Mouse (Mus musculus) CH12.LX (cell line): ENCODE results near the gene Wdr78. TPM values are rescaled to one million over a fixed set of nuclear protein-coding genes. Genes with fewer than 3 reads are reported as not detected.

Source experiments
- DNase-seq: peaks from one replicate; pipeline ENCODE4 v3.0.0-alpha.2; 2013; ENCODE audit errors: extremely low read depth
- H3K27ac ChIP-seq: 2 replicates; pipeline ENCODE4 v1.5.1; 2012; ENCODE audit warnings: low read depth, mild to moderate bottlenecking, control low read depth, moderate library complexity; ENCODE audit not compliant: insufficient read depth
- H3K27me3 ChIP-seq: replicated peaks from 2 replicates; pipeline ENCODE3; 2012; ENCODE audit warnings: inconsistent platforms
- H3K36me3 ChIP-seq, 2 experiments: replicated peaks in 1 of 2; 2 replicates each; pipeline versions ENCODE3 to v1.6.1; 2012; ENCODE audit warnings: inconsistent platforms in 1 of 2, low read length in 1 of 2, mild to moderate bottlenecking in 1 of 2, mixed read lengths in 1 of 2, moderate library complexity in 1 of 2; ENCODE audit not compliant: control insufficient read depth in 1 of 2, insufficient read depth in 1 of 2
- H3K4me1 ChIP-seq, 2 experiments: 2 replicates each; pipeline ENCODE4 v1.6.1; 2012; ENCODE audit warnings: inconsistent platforms in 1 of 2, moderate library complexity in 1 of 2; ENCODE audit not compliant: insufficient read depth in 2 of 2, control insufficient read depth in 1 of 2
- H3K4me2 ChIP-seq: 2 replicates; pipeline ENCODE4 v1.6.1; 2012; ENCODE audit warnings: low read depth, mild to moderate bottlenecking, control low read depth; ENCODE audit not compliant: poor library complexity, insufficient read depth, severe bottlenecking
- H3K4me3 ChIP-seq, 3 experiments: fragments of 150-350 bp in 1 of 3; sonication (generic) in 1 of 3; replicated peaks in 1 of 3; 2 replicates each; pipeline versions ENCODE3 to v1.5.1; 2011 to 2012; ENCODE audit warnings: low read depth in 2 of 3, low read length in 2 of 3, mild to moderate bottlenecking in 2 of 3, moderate library complexity in 2 of 3, control low read depth in 1 of 3, improper control_type of control experiment in 1 of 3, inconsistent platforms in 1 of 3, mixed read lengths in 1 of 3; ENCODE audit not compliant: poor library complexity in 1 of 3
- H3K79me2 ChIP-seq: replicated peaks from 2 replicates; pipeline ENCODE4 v1.6.1; 2012; ENCODE audit warnings: mild to moderate bottlenecking, moderate library complexity; ENCODE audit not compliant: control insufficient read depth, poor library complexity, insufficient read depth, severe bottlenecking; ENCODE audit errors: extremely low read depth
- H3K9ac ChIP-seq: 2 replicates; pipeline ENCODE4 v1.6.1; 2012; ENCODE audit warnings: low read depth, mild to moderate bottlenecking, control low read depth, moderate library complexity; ENCODE audit not compliant: insufficient read depth
- H3K9me3 ChIP-seq: replicated peaks from 2 replicates; pipeline ENCODE3; 2012; ENCODE audit warnings: low read length, inconsistent platforms, mixed read lengths
- CHD1 ChIP-seq: IDR thresholded peaks from 2 replicates; pipeline ENCODE4 v1.6.1; 2012; ENCODE audit warnings: low read depth, low read length, improper control_type of control experiment, inconsistent platforms
- CHD2 ChIP-seq: IDR thresholded peaks from 2 replicates; pipeline ENCODE4 v1.6.1; 2011; ENCODE audit warnings: low read length, improper control_type of control experiment
- ELF1 ChIP-seq: IDR thresholded peaks from 2 replicates; pipeline ENCODE4 v1.6.1; 2014; ENCODE audit warnings: low read depth, mild to moderate bottlenecking, inconsistent platforms, low read length, improper control_type of control experiment
- EP300 ChIP-seq: IDR thresholded peaks from 2 replicates; pipeline ENCODE4 v1.6.1; 2011; ENCODE audit warnings: low read length, improper control_type of control experiment
- HCFC1 ChIP-seq: IDR thresholded peaks from 2 replicates; pipeline ENCODE4 v1.6.1; 2012; ENCODE audit warnings: low read depth, mild to moderate bottlenecking, inconsistent platforms, low read length, improper control_type of control experiment
- JUN ChIP-seq: IDR thresholded peaks from 2 replicates; pipeline ENCODE4 v1.6.1; 2011; ENCODE audit warnings: low read depth, mild to moderate bottlenecking, low read length, improper control_type of control experiment, moderate library complexity; ENCODE audit not compliant: insufficient read depth
- JUND ChIP-seq: conservative IDR thresholded peaks from 2 replicates; pipeline ENCODE4 v1.6.1; 2011; ENCODE audit warnings: low read depth, low read length, improper control_type of control experiment
- MAX ChIP-seq: IDR thresholded peaks from 2 replicates; pipeline ENCODE4 v1.6.1; 2011; ENCODE audit warnings: low read length, improper control_type of control experiment
- MEF2A ChIP-seq: IDR thresholded peaks from 2 replicates; pipeline ENCODE4 v1.6.1; 2014; ENCODE audit warnings: low read depth, mild to moderate bottlenecking, inconsistent platforms, low read length, improper control_type of control experiment, borderline replicate concordance
- MXI1 ChIP-seq: IDR thresholded peaks from 2 replicates; pipeline ENCODE4 v1.6.1; 2011; ENCODE audit warnings: mild to moderate bottlenecking, low read depth, low read length, improper control_type of control experiment
- NELFE ChIP-seq: IDR thresholded peaks from 2 replicates; pipeline ENCODE4 v1.6.1; 2011; ENCODE audit warnings: low read depth, low read length, improper control_type of control experiment
- PAX5 ChIP-seq: IDR thresholded peaks from 2 replicates; pipeline ENCODE4 v1.6.1; 2012; ENCODE audit warnings: low read length, inconsistent platforms, mixed read lengths
- POLR2A ChIP-seq: IDR thresholded peaks from 2 replicates; pipeline ENCODE4 v1.6.1; 2011; ENCODE audit warnings: low read depth, mild to moderate bottlenecking, improper control_type of control experiment, low read length
- POLR2AphosphoS2 ChIP-seq: IDR thresholded peaks from 2 replicates; pipeline ENCODE4 v1.6.1; 2011; ENCODE audit warnings: low read depth, low read length, improper control_type of control experiment
- RAD21 ChIP-seq: IDR thresholded peaks from 2 replicates; pipeline ENCODE4 v1.6.1; 2011; ENCODE audit warnings: low read depth, mild to moderate bottlenecking, low read length, improper control_type of control experiment, moderate library complexity
- TBP ChIP-seq: conservative IDR thresholded peaks from 2 replicates; pipeline ENCODE4 v1.6.1; 2011; ENCODE audit warnings: low read depth, low read length, improper control_type of control experiment
- TCF12 ChIP-seq: IDR thresholded peaks from 2 replicates; pipeline ENCODE4 v1.6.1; 2014; ENCODE audit warnings: low read depth, mild to moderate bottlenecking, inconsistent platforms, low read length, improper control_type of control experiment
- UBTF ChIP-seq: IDR thresholded peaks from 2 replicates; pipeline ENCODE4 v1.6.1; 2012; ENCODE audit warnings: low read depth, mild to moderate bottlenecking, inconsistent platforms, low read length, improper control_type of control experiment, moderate library complexity
- USF2 ChIP-seq: conservative IDR thresholded peaks from 2 replicates; pipeline ENCODE4 v1.6.1; 2011; ENCODE audit warnings: low read depth, low read length, improper control_type of control experiment
- ZC3H11A ChIP-seq: IDR thresholded peaks from 2 replicates; pipeline ENCODE4 v1.6.1; 2012; ENCODE audit warnings: low read depth, mild to moderate bottlenecking, inconsistent platforms, low read length, improper control_type of control experiment
- ZMIZ1 ChIP-seq: IDR thresholded peaks from 2 replicates; pipeline ENCODE4 v1.6.1; 2012; ENCODE audit warnings: low read depth, mild to moderate bottlenecking, inconsistent platforms, low read length, improper control_type of control experiment
- ZNF384 ChIP-seq: IDR thresholded peaks from 2 replicates; pipeline ENCODE4 v1.6.1; 2012; ENCODE audit warnings: low read depth, low read length, improper control_type of control experiment, inconsistent platforms
- dilution Hi-C: fragments of 300-500 bp; cut with MboI; formaldehyde crosslinking; loops from 2 replicates; pipeline ENCODE4 v1.14.3; 2020; ENCODE audit warnings: low sequenced_read_pairs; ENCODE audit not compliant: extremely low pct_unique_long_range_greater_than_20kb, extremely low pct_ligation_motif_present
- in situ Hi-C: fragments of 300-500 bp; cut with MboI; formaldehyde crosslinking; loops from 3 replicates; pipeline ENCODE4 v1.14.3; 2019; ENCODE audit warnings: low sequenced_read_pairs, low pct_ligation_motif_present, low pct_unique_long_range_greater_than_20kb, mixed read lengths
- polyA plus RNA-seq: library from polyadenylated mRNA; unstranded; fragments of >175 nt; gene quantifications from 2 replicates; pipeline ENCODE4 v1.2.1, GENCODE M21; 2012; ENCODE audit warnings: low read depth; ENCODE audit not compliant: insufficient read length
- total RNA-seq, 2 experiments: library from RNA; depleted of rRNA; stranded (reverse); fragments of 300-350 nt in 1 of 2; fragments of >200 nt in 1 of 2; gene quantifications; 2 replicates each; pipeline ENCODE4 v1.2.3; 2012 to 2014

Gene Wdr78
- total and polyA plus RNA-seq, 3 experiments = 0.29 to 1.1 (median 0.63) TPM

- H3K36me3 ChIP-seq = no peaks in the 10 kb centered on the region
- H3K79me2 ChIP-seq = no peaks in the 10 kb centered on the region
- TF ChIP-seq MEF2A (no peak), TBP (no peak), ELF1 (no peak), NELFE (no peak), MXI1 (no peak), CHD1 (no peak), UBTF (no peak), ZMIZ1 (no peak), POLR2A (no peak), PAX5 (no peak), JUN (no peak), MAX (no peak), TCF12 (no peak), HCFC1 (no peak), ZNF384 (no peak), RAD21 (no peak), ZC3H11A (no peak)
- peaks cover 10 to 27% of the 10 kb centered on the region in 2 experiments for H3K4me1 ChIP-seq
- in situ Hi-C loops (loop anchor here (10.0 to 25.0 kb wide), 2 partner anchors 155 to 348 kb away; no protein-coding TSS in a partner anchor), dilution Hi-C loops (no loop called here)
- no peak overlapping the region for H3K4me3 ChIP-seq
- H3K9me3 ChIP-seq = no peaks in the 10 kb centered on the region
- no peak overlapping the region for H3K9ac ChIP-seq
- no peak overlapping the region for H3K4me2 ChIP-seq
- no peaks in the 10 kb centered on the region for H3K27me3 ChIP-seq
- no peak overlapping the region for H3K27ac ChIP-seq
- DNase-seq = no peak
These were observed 125.0 kb downstream of the Wdr78 start for GRCm38 (mm10) chr4:102989391-102989790.

DNA sequence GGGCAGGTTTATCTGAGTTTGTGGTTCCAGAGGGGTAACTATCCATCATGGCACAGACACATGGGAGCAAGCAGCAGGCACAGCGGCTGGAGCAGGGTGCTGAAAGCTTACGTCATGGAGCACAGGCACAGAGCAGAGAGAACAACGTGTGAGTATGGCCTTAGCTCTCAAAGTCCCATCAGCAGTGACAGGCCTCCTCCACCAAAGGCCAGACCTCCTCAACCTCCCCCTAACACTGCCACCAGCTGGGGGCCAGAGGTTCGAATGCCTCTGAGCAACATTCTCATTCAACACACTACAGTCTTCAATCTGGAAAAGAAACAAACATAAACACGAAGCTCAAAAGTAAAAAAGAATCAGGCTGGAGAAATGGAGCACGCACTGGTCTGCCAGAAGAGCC lies 125.8 kb downstream of the Wdr78 start:
- Histone ChIP-seq H3K4me1 (peaks cover 16 to 35% of the 10 kb centered on the region in 2 experiments), H3K4me2 (no peak overlapping the region), H3K27ac (no peak overlapping the region), H3K9ac (no peak overlapping the region), H3K27me3 (no peaks in the 10 kb centered on the region), H3K36me3 (no peaks in the 10 kb centered on the region), H3K79me2 (no peaks in the 10 kb centered on the region), H3K9me3 (no peaks in the 10 kb centered on the region), H3K4me3 (no peak overlapping the region)
- dilution Hi-C loops = no loop called here
- TF ChIP-seq USF2 (no peak), PAX5 (no peak), POLR2AphosphoS2 (no peak), JUND (no peak), EP300 (no peak), CHD2 (no peak), TBP (no peak), HCFC1 (no peak)
- DNase-seq = no peak
- in situ Hi-C loops = loop anchor here (10.0 to 25.0 kb wide), 2 partner anchors 156 to 349 kb away; no protein-coding TSS in a partner anchor

Other genes with a start within 250 kb of the Wdr78 start
- gene Tctex1d1, start 135.9 kb downstream of the Wdr78 start, total RNA-seq (2012; rRNA removed) = not detected in 2 replicates
- not detected in 2 replicates for gene Tctex1d1, start 135.9 kb downstream of the Wdr78 start, total RNA-seq (2014; rRNA removed)
- not detected in 2 replicates for gene Tctex1d1, start 135.9 kb downstream of the Wdr78 start, polyA plus RNA-seq
- gene Insl5, start 87.7 kb downstream of the Wdr78 start, total RNA-seq (2012; rRNA removed) = not detected in 2 replicates
- gene Insl5, start 87.7 kb downstream of the Wdr78 start, total RNA-seq (2014; rRNA removed) = not detected in 2 replicates
- gene Insl5, start 87.7 kb downstream of the Wdr78 start, polyA plus RNA-seq = not detected in 2 replicates
- 34.4 and 36.2 TPM in 2 replicates for gene Mier1, start 165 bp downstream of the Wdr78 start, total RNA-seq (2012; rRNA removed)
- gene Mier1, start 165 bp downstream of the Wdr78 start, total RNA-seq (2014; rRNA removed) = 22.5 and 24.9 TPM in 2 replicates
- gene Mier1, start 165 bp downstream of the Wdr78 start, polyA plus RNA-seq = 35.0 and 50.3 TPM in 2 replicates
- gene Slc35d1, start 100.6 kb upstream of the Wdr78 start, total RNA-seq (2012; rRNA removed) = 6.0 and 8.7 TPM in 2 replicates
- gene Slc35d1, start 100.6 kb upstream of the Wdr78 start, total RNA-seq (2014; rRNA removed) = 7.0 and 8.7 TPM in 2 replicates
- gene Slc35d1, start 100.6 kb upstream of the Wdr78 start, polyA plus RNA-seq = 11.5 and 11.7 TPM in 2 replicates
- not detected in 2 replicates for gene 4921539E11Rik, start 176.3 kb upstream of the Wdr78 start, total RNA-seq (2012; rRNA removed)
- gene 4921539E11Rik, start 176.3 kb upstream of the Wdr78 start, total RNA-seq (2014; rRNA removed) = not detected in 2 replicates
- gene 4921539E11Rik, start 176.3 kb upstream of the Wdr78 start, polyA plus RNA-seq = not detected in 2 replicates
- gene Oma1, start 199.3 kb upstream of the Wdr78 start, total RNA-seq (2012; rRNA removed) = 15.7 and 16.1 TPM in 2 replicates
- 17.5 and 20.7 TPM in 2 replicates for gene Oma1, start 199.3 kb upstream of the Wdr78 start, total RNA-seq (2014; rRNA removed)
- gene Oma1, start 199.3 kb upstream of the Wdr78 start, polyA plus RNA-seq = 16.8 and 20.0 TPM in 2 replicates